Mouse (Mus musculus) CH12.LX (cell line): ENCODE results near the gene Tomm20l. TPM values are rescaled to one million over a fixed set of nuclear protein-coding genes. Genes with fewer than 3 reads are reported as not detected.

Source experiments
- DNase-seq: peaks from one replicate; pipeline ENCODE4 v3.0.0-alpha.2; 2013; ENCODE audit errors: extremely low read depth
- H3K27ac ChIP-seq: 2 replicates; pipeline ENCODE4 v1.5.1; 2012; ENCODE audit warnings: low read depth, mild to moderate bottlenecking, control low read depth, moderate library complexity; ENCODE audit not compliant: insufficient read depth
- H3K27me3 ChIP-seq: replicated peaks from 2 replicates; pipeline ENCODE3; 2012; ENCODE audit warnings: inconsistent platforms
- H3K36me3 ChIP-seq, 2 experiments: replicated peaks in 1 of 2; 2 replicates each; pipeline versions ENCODE3 to v1.6.1; 2012; ENCODE audit warnings: inconsistent platforms in 1 of 2, low read length in 1 of 2, mild to moderate bottlenecking in 1 of 2, mixed read lengths in 1 of 2, moderate library complexity in 1 of 2; ENCODE audit not compliant: control insufficient read depth in 1 of 2, insufficient read depth in 1 of 2
- H3K4me1 ChIP-seq, 2 experiments: 2 replicates each; pipeline ENCODE4 v1.6.1; 2012; ENCODE audit warnings: inconsistent platforms in 1 of 2, moderate library complexity in 1 of 2; ENCODE audit not compliant: insufficient read depth in 2 of 2, control insufficient read depth in 1 of 2
- H3K4me2 ChIP-seq: 2 replicates; pipeline ENCODE4 v1.6.1; 2012; ENCODE audit warnings: low read depth, mild to moderate bottlenecking, control low read depth; ENCODE audit not compliant: poor library complexity, insufficient read depth, severe bottlenecking
- H3K4me3 ChIP-seq, 3 experiments: fragments of 150-350 bp in 1 of 3; sonication (generic) in 1 of 3; replicated peaks in 1 of 3; 2 replicates each; pipeline versions ENCODE3 to v1.5.1; 2011 to 2012; ENCODE audit warnings: low read depth in 2 of 3, low read length in 2 of 3, mild to moderate bottlenecking in 2 of 3, moderate library complexity in 2 of 3, control low read depth in 1 of 3, improper control_type of control experiment in 1 of 3, inconsistent platforms in 1 of 3, mixed read lengths in 1 of 3; ENCODE audit not compliant: poor library complexity in 1 of 3
- H3K79me2 ChIP-seq: replicated peaks from 2 replicates; pipeline ENCODE4 v1.6.1; 2012; ENCODE audit warnings: mild to moderate bottlenecking, moderate library complexity; ENCODE audit not compliant: control insufficient read depth, poor library complexity, insufficient read depth, severe bottlenecking; ENCODE audit errors: extremely low read depth
- H3K9ac ChIP-seq: 2 replicates; pipeline ENCODE4 v1.6.1; 2012; ENCODE audit warnings: low read depth, mild to moderate bottlenecking, control low read depth, moderate library complexity; ENCODE audit not compliant: insufficient read depth
- H3K9me3 ChIP-seq: replicated peaks from 2 replicates; pipeline ENCODE3; 2012; ENCODE audit warnings: low read length, inconsistent platforms, mixed read lengths
- CHD1 ChIP-seq: IDR thresholded peaks from 2 replicates; pipeline ENCODE4 v1.6.1; 2012; ENCODE audit warnings: low read depth, low read length, improper control_type of control experiment, inconsistent platforms
- CTCF ChIP-seq, 2 experiments: IDR thresholded peaks in 1 of 2; conservative IDR thresholded peaks in 1 of 2; 2 replicates each; pipeline ENCODE4 v1.5.1; 2011 to 2012; ENCODE audit warnings: low read depth in 2 of 2, low read length in 2 of 2, improper control_type of control experiment in 1 of 2, inconsistent platforms in 1 of 2, mild to moderate bottlenecking in 1 of 2, moderate library complexity in 1 of 2
- ELF1 ChIP-seq: IDR thresholded peaks from 2 replicates; pipeline ENCODE4 v1.6.1; 2014; ENCODE audit warnings: low read depth, mild to moderate bottlenecking, inconsistent platforms, low read length, improper control_type of control experiment
- EP300 ChIP-seq: IDR thresholded peaks from 2 replicates; pipeline ENCODE4 v1.6.1; 2011; ENCODE audit warnings: low read length, improper control_type of control experiment
- ETS1 ChIP-seq: conservative IDR thresholded peaks from 2 replicates; pipeline ENCODE4 v1.6.1; 2012; ENCODE audit warnings: low read depth, mild to moderate bottlenecking, inconsistent platforms, low read length, improper control_type of control experiment, moderate library complexity
- GABPA ChIP-seq: IDR thresholded peaks from 2 replicates; pipeline ENCODE4 v1.6.1; 2012; ENCODE audit warnings: low read depth, low read length, improper control_type of control experiment, inconsistent platforms; ENCODE audit not compliant: insufficient replicate concordance
- HCFC1 ChIP-seq: IDR thresholded peaks from 2 replicates; pipeline ENCODE4 v1.6.1; 2012; ENCODE audit warnings: low read depth, mild to moderate bottlenecking, inconsistent platforms, low read length, improper control_type of control experiment
- IRF4 ChIP-seq: IDR thresholded peaks from 2 replicates; pipeline ENCODE4 v1.6.1; 2014; ENCODE audit warnings: low read depth, mild to moderate bottlenecking, inconsistent platforms, low read length, improper control_type of control experiment
- JUN ChIP-seq: IDR thresholded peaks from 2 replicates; pipeline ENCODE4 v1.6.1; 2011; ENCODE audit warnings: low read depth, mild to moderate bottlenecking, low read length, improper control_type of control experiment, moderate library complexity; ENCODE audit not compliant: insufficient read depth
- JUND ChIP-seq: conservative IDR thresholded peaks from 2 replicates; pipeline ENCODE4 v1.6.1; 2011; ENCODE audit warnings: low read depth, low read length, improper control_type of control experiment
- MAFK ChIP-seq: IDR thresholded peaks from 2 replicates; pipeline ENCODE4 v1.6.1; 2011; ENCODE audit warnings: low read length, improper control_type of control experiment; ENCODE audit not compliant: insufficient replicate concordance
- MAX ChIP-seq: IDR thresholded peaks from 2 replicates; pipeline ENCODE4 v1.6.1; 2011; ENCODE audit warnings: low read length, improper control_type of control experiment
- MAZ ChIP-seq: IDR thresholded peaks from 2 replicates; pipeline ENCODE4 v1.6.1; 2012; ENCODE audit warnings: low read depth, mild to moderate bottlenecking, inconsistent platforms, low read length, improper control_type of control experiment, moderate library complexity
- MEF2A ChIP-seq: IDR thresholded peaks from 2 replicates; pipeline ENCODE4 v1.6.1; 2014; ENCODE audit warnings: low read depth, mild to moderate bottlenecking, inconsistent platforms, low read length, improper control_type of control experiment, borderline replicate concordance
- MYC ChIP-seq: IDR thresholded peaks from 2 replicates; pipeline ENCODE4 v1.6.1; 2011; ENCODE audit warnings: low read depth, mild to moderate bottlenecking, improper control_type of control experiment, low read length
- NRF1 ChIP-seq: IDR thresholded peaks from 2 replicates; pipeline ENCODE4 v1.6.1; 2014; ENCODE audit warnings: low read depth, mild to moderate bottlenecking, inconsistent platforms, low read length, improper control_type of control experiment, moderate library complexity
- PAX5 ChIP-seq: IDR thresholded peaks from 2 replicates; pipeline ENCODE4 v1.6.1; 2012; ENCODE audit warnings: low read length, inconsistent platforms, mixed read lengths
- POLR2A ChIP-seq: IDR thresholded peaks from 2 replicates; pipeline ENCODE4 v1.6.1; 2011; ENCODE audit warnings: low read depth, mild to moderate bottlenecking, improper control_type of control experiment, low read length
- POLR2AphosphoS2 ChIP-seq: IDR thresholded peaks from 2 replicates; pipeline ENCODE4 v1.6.1; 2011; ENCODE audit warnings: low read depth, low read length, improper control_type of control experiment
- RCOR1 ChIP-seq: conservative IDR thresholded peaks from 2 replicates; pipeline ENCODE4 v1.6.1; 2012; ENCODE audit warnings: low read depth, mild to moderate bottlenecking, inconsistent platforms, low read length, improper control_type of control experiment
- SIN3A ChIP-seq: IDR thresholded peaks from 2 replicates; pipeline ENCODE4 v1.6.1; 2012; ENCODE audit warnings: low read length, improper control_type of control experiment, inconsistent platforms
- TBP ChIP-seq: conservative IDR thresholded peaks from 2 replicates; pipeline ENCODE4 v1.6.1; 2011; ENCODE audit warnings: low read depth, low read length, improper control_type of control experiment
- TCF12 ChIP-seq: IDR thresholded peaks from 2 replicates; pipeline ENCODE4 v1.6.1; 2014; ENCODE audit warnings: low read depth, mild to moderate bottlenecking, inconsistent platforms, low read length, improper control_type of control experiment
- UBTF ChIP-seq: IDR thresholded peaks from 2 replicates; pipeline ENCODE4 v1.6.1; 2012; ENCODE audit warnings: low read depth, mild to moderate bottlenecking, inconsistent platforms, low read length, improper control_type of control experiment, moderate library complexity
- USF2 ChIP-seq: conservative IDR thresholded peaks from 2 replicates; pipeline ENCODE4 v1.6.1; 2011; ENCODE audit warnings: low read depth, low read length, improper control_type of control experiment
- ZMIZ1 ChIP-seq: IDR thresholded peaks from 2 replicates; pipeline ENCODE4 v1.6.1; 2012; ENCODE audit warnings: low read depth, mild to moderate bottlenecking, inconsistent platforms, low read length, improper control_type of control experiment
- ZNF384 ChIP-seq: IDR thresholded peaks from 2 replicates; pipeline ENCODE4 v1.6.1; 2012; ENCODE audit warnings: low read depth, low read length, improper control_type of control experiment, inconsistent platforms
- dilution Hi-C: fragments of 300-500 bp; cut with MboI; formaldehyde crosslinking; loops from 2 replicates; pipeline ENCODE4 v1.14.3; 2020; ENCODE audit warnings: low sequenced_read_pairs; ENCODE audit not compliant: extremely low pct_unique_long_range_greater_than_20kb, extremely low pct_ligation_motif_present
- in situ Hi-C: fragments of 300-500 bp; cut with MboI; formaldehyde crosslinking; loops from 3 replicates; pipeline ENCODE4 v1.14.3; 2019; ENCODE audit warnings: low sequenced_read_pairs, low pct_ligation_motif_present, low pct_unique_long_range_greater_than_20kb, mixed read lengths
- polyA plus RNA-seq: library from polyadenylated mRNA; unstranded; fragments of >175 nt; gene quantifications from 2 replicates; pipeline ENCODE4 v1.2.1, GENCODE M21; 2012; ENCODE audit warnings: low read depth; ENCODE audit not compliant: insufficient read length
- total RNA-seq, 2 experiments: library from RNA; depleted of rRNA; stranded (reverse); fragments of 300-350 nt in 1 of 2; fragments of >200 nt in 1 of 2; gene quantifications; 2 replicates each; pipeline ENCODE4 v1.2.3; 2012 to 2014

Gene Tomm20l
- total and polyA plus RNA-seq, 3 experiments: not detected

DNA sequence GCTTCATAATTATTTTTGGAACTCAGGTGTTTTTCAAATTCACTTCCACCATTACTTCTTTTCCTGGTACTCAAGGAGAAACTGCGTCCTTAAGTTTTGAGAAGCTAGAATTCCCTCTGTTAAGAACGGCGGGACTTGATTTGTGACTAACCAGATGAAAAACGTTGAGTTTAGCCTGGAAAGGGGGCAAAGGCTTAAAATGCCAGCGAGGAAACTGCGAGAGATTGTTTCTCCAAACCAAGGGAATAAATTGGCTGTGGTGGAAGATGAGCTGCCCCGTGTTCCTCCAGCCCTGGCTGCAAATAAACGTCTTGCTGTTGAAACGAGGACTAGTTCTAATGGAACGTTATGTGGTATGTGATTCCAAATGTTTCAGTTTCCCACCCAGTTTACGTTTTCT is 26.5 kb downstream of the Tomm20l start:
- Histone ChIP-seq H3K27ac (no peak overlapping the region), H3K36me3 (peaks cover 20 to 52% of the 10 kb centered on the region in 2 experiments), H3K9me3 (no peaks in the 10 kb centered on the region), H3K9ac (peak overlapping the region; percentile 86), H3K27me3 (no peaks in the 10 kb centered on the region), H3K4me1 (peaks cover 5 to 26% of the 10 kb centered on the region in 2 experiments; a peak in 3 of 4 replicates), H3K79me2 (peaks cover 41% of the 10 kb centered on the region), H3K4me2 (peak overlapping the region; percentile 100), H3K4me3 (peak overlapping the region; percentile 71 to 83 (median 80))
- TF ChIP-seq JUND: no peak
- no peak for TF ChIP-seq MAFK
- no peak for TF ChIP-seq TBP
- TF ChIP-seq NRF1: no peak
- no peak for TF ChIP-seq ZMIZ1
- no peak for TF ChIP-seq RCOR1
- TF ChIP-seq ETS1: no peak
- no peak for TF ChIP-seq MAZ
- in situ Hi-C loops: loop anchor here (25.0 kb wide), 1 partner anchor 575 kb away; no protein-coding TSS in a partner anchor
- dilution Hi-C loops: no loop called here
- no peak for DNase-seq

DNA sequence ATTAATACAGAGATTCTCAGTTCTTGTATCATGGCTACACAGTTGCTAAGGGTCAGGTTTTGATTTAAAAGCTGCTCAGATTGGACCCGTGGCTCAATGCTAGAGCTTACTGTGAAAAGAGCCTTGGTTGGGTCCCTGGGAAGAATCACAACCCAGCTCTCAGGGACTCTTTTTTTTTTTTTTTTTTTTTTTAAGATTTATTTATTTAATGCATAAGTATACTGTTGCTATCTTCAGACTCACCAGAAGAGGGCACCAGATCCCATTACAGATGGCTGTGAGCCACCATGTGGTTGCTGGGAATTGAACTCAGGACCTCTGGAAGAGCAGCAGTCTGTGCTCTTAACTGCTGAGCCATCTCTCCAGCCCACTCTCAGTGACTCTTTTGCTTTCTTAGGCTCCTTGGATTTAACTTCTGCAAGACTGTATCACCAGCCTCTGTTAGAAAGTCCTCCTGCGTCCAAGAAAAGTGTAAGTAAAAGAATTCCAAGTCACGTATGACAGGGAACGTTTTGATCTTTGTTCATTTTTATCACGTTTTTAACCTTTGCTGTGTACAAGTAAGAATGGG is 28.1 kb downstream of the Tomm20l start:
- in situ Hi-C loops: loop anchor here (25.0 kb wide), 1 partner anchor 573 kb away; no protein-coding TSS in a partner anchor
- dilution Hi-C loops: no loop called here
- DNase-seq: no peak
- H3K36me3 ChIP-seq: peaks cover 21 to 52% of the 10 kb centered on the region in 2 experiments
- H3K9me3 ChIP-seq: no peaks in the 10 kb centered on the region
- no peak overlapping the region for H3K4me2 ChIP-seq
- no peak for TF ChIP-seq TCF12
- no peak for TF ChIP-seq MAX
- TF ChIP-seq NRF1: no peak
- peak; percentile 82 for TF ChIP-seq ZNF384
- no peak for TF ChIP-seq JUND
- TF ChIP-seq USF2: no peak
- no peak for TF ChIP-seq HCFC1
- TF ChIP-seq PAX5: no peak
- TF ChIP-seq IRF4: no peak
- no peak for TF ChIP-seq JUN
- no peak for TF ChIP-seq EP300
- TF ChIP-seq MAFK: no peak
- no peak for TF ChIP-seq CHD1
- peak; percentile 20 to 45; a peak in 2 of 4 replicates for TF ChIP-seq CTCF (conservative IDR thresholded peaks at IDR 0.05 in 1 of 2, IDR thresholded peaks at IDR 0.05 in 1 of 2; ENCODE audit: low read depth in 2 of 2, low read length in 2 of 2)
- TF ChIP-seq RCOR1: no peak
- no peak for TF ChIP-seq ELF1
- TF ChIP-seq POLR2A: no peak
- no peak for TF ChIP-seq UBTF
- no peak for TF ChIP-seq GABPA
- no peak for TF ChIP-seq POLR2AphosphoS2
- no peak for TF ChIP-seq MAZ
- 0 out of 2 replicates have a peak, but pooled peaks have one; percentile 23 for TF ChIP-seq MYC
- TF ChIP-seq SIN3A: no peak
- TF ChIP-seq MEF2A: no peak
- TF ChIP-seq ZMIZ1: no peak
- H3K4me1 ChIP-seq: peaks cover 5 to 20% of the 10 kb centered on the region in 2 experiments; a peak in 3 of 4 replicates
- H3K79me2 ChIP-seq: peaks cover 31% of the 10 kb centered on the region
- H3K27me3 ChIP-seq: no peaks in the 10 kb centered on the region
- no peak overlapping the region for H3K27ac ChIP-seq
- H3K4me3 ChIP-seq: no peak overlapping the region
- no peak overlapping the region for H3K9ac ChIP-seq
